Mouse (Mus musculus) naive thymus-derived CD4-positive, alpha-beta T cell, adult 2 months (primary cell): ENCODE measurements around the gene Plxna1.
A peak's percentile ranks its signal among the peaks of the same experiment; 100 is the strongest.

ENCODE experiments used
- DNase-seq: peaks from one replicate; pipeline ENCODE4 v3.0.0-alpha.2; 2011; ENCODE audit warnings: low read depth

The Plxna1 gene

DNA sequence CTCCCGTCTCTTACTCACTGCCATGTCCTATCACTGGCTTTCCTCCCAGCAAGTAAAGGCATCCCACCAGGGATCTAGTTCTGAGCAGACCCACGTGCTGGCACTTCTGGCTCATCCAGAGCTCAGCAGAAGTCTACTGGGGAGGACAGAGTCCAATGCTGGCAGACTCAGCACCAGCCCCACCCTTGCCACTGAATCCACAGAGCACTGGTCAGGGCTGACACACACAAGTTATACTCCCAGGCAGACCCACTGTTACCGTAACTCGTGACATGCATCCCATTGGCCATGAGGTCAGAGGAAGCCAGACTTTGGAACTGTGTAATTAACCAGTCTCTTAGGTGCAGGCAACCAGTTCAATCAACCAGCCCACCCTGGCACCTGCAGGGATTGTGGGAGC lies 33.8 kb downstream of the Plxna1 start:
- DNase-seq: no peak

DNA sequence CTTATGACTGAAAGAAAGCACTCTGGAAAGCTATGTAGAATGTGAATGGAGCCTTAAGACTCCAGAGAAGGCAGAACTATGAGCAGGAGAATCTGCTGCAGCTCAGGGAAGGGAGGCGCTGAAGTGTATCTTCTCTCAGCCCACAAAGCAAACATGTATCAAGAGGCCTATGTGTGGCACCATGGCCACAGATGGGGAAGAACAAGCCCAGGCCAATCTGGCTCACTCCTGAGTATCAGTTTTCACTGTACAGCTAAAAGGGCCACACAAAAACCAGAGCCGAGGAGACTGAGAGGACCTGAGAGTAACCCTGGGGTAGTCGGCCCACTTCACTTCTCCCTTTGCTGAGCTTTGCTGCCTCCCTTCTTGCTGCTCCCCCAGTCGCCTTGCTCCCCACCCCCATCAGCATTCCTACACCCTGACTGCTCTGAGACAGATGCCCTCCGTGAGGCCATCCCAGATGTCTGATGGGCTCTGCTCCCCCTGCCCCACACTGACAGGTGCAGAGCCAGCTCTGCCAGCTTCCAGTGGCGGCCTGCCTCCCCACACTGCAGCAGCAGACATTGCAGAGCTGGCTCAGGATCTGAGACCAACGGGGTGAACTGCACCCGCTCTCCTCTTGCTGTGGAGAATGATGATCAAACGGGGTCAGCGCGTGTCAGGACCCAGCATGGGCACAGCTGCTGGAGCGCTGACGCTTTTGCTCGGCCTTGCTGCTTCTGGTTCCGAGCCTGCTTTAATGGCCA lies 34.5 kb downstream of the Plxna1 start:
- no peak for DNase-seq

DNA sequence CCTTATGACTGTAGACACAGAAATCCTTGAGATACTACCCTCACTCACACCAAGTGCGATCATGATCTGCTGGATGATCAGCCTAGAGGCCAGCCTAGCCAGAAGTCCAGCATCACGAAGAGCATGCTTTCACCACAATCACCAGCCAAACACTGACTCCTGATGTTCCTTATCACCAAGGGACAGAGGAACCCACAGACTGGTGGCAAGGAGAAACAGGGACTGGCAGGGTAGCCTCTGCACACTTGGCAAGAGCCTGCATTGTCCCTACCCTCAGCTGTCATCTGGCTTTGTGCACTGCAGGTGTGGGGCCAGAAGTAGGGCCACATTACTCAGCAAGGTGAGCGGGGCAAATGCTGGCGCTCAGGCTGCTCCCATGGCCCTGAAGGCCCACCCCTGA lies 37.6 kb downstream of the Plxna1 start:
- no peak for DNase-seq

DNA sequence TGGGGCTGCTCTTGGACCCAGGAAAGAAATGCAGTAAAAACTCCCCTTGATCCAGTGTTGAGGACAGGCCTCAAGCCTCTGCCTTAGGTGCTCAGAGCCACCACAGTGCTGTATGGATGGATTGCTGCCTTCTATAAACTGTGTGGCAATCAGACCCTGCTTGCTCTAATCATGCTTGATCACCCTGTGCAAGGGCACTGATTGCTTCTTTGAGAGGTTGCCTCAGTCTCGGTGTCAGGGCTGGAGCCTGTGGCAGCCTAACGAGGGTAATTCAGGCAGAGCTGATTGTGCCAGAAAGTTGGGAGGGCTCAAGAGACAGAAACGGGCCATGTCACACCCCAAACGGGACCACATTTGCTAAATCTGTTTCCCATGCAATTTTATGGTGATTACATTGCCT lies 47.2 kb downstream of the Plxna1 start:
- DNase-seq: no peak

DNA sequence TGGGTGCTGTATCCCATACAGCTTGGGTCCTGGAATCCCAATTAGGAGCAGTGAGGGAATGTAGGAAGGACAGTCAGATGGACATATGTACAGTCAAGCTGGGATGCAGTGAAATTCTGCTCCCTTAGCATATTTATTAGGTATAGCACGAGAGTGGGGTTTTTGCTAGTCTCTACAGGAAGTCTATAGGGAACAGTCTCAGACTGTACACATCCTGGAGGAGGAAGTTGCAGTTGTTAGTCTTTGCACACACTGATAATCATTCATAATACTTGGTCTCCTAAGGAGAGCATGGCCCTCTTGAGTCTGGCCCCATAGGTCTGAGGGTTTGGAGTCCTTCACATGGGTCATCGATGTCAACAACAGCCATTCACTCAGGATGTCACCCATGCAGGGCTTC lies 50.9 kb downstream of the Plxna1 start:
- peak; percentile 30 for DNase-seq

DNA sequence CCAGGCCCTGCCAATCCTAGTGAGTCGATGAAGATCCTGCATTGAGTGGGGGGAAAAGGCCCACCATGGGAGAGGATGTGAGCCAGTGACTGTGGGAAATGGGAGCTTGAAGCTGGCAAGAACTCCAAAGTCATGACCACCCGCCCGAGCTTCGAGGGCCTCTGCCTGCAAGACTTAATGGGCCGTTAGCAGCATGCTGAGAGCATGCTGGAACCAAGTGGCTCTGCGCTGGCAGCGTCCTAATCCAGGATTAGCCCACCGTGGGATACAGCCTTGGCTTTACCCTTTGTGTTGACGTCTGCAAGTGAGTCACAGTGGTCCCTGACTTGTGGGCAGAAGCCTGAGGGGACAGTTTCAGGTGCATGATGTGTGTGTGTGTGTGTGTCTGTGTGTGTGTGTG lies 52.2 kb downstream of the Plxna1 start:
- no peak for DNase-seq

DNA sequence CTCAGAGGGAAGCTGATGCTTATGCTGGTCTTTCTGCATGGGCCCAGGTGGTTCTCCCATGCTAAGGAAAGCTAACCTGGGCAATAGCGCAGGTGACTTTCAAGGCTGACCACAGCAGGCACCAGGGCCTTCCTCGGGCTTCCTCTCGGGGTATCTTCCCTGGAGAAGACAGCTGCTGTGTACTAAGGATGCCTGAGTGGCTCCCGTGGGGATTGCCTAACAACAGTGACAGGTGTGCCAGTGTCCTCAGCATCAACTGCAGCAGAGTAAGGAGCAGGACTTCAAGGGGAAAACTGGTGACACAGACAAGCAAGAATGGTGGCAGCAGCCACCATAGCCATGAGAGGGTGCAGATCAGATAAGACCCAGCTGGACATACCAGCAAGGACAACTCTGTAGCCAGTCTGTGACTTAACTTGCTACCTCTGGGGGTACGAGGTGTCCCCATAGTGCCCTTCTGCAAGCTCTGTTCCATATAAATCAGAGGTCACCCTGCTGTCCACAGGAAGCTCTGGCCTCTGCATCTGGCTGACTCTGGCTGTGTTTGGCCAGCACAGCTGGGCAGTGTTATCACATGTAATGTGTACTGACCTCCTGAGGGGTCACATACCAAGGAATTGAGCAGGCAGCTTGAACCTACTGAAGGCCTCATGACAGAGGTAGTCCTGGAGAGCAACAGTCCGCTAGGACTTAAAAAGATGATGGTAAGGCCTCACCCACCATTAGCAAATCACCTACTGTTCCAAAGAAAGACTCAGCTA lies 54.0 kb downstream of the Plxna1 start:
- DNase-seq: no peak

DNA sequence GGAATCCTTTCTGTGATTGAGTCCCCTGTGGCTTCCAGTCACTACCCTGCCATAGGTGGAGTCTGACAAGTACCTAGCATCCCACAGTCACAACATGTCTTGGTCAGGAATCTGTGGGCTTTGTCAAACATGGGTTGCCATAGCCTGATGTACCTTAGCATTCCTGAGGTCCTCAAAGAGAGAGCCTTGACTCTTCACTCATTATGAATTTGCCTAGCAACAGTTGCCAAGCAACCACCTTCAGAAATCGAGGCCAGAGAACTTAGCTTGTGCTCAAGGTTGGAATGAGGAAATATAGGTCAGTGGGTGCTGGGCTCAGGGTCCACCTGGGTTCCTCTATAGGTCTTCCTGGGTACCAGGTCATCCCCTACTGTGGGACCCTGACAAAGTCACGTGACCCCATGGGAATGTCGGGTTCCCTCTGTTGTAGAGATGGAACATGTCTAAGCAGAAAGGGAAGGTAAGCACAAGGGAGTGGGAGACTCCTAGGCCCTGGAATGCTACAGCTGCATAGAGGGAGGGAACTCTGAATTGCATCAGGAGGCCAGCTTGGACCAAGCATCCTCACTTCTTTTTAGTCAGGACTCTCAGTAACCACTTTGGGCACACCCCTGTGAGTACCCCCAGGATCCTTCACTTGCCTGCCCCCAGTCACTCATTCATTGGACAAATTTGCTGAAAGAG lies 57.9 kb downstream of the Plxna1 start:
- no peak for DNase-seq

DNA sequence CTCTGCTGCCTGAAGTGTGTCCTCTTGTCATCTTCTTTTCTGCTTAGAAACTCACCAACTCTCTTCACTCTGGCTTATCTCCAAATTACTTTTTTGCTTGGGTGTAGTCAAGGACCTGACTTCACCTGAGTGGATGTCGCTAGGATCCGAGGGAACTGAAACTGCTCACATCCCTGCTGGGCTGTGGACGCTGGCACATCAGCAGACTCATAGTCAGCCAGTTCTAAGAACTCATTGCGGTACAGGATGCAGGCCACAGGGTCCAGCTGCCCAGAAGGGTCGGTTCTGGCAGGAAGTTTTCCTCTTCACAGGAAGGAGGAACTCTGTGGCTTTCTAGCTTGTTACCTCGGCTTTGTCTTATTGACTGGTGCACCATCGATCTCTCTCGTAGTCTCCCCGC lies 62.6 kb downstream of the Plxna1 start:
- no peak for DNase-seq

DNA sequence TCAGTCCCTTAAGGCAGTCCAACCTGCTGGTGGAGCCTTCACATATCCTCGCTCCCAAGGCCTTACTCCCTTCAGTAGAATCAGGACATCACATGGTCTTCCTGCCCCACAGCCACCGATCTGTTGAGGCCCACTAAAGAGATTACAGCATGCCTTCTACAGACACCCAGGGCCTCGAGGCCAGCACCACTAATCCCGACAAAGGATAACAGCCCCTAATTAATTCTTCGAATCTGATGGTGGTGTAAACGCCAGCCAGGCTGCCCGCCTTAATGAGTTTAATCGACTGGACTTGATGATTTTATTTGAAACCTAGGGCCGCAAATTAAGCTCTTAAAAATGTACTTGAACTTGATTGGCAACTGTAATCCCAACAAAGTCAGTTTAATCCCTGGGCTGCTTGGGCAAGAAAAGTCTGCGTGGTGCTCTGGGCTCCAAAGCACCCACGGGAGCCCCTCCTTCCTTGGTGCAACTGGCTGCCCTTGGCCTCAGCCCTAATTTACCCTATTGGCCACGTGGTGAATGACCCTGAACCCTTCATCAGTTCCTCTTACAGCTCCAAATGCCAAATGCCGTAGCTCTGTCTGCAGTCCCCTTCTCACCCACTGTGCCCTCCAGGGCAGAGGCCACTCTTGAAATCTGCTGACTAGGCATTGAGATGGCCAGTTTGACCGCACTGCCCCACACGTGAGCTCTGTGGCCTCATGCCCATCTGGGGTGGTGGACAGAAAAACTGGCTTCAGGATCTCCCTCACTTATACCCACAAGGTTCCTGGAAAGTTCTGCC lies 65.3 kb downstream of the Plxna1 start:
- DNase-seq: no peak

DNA sequence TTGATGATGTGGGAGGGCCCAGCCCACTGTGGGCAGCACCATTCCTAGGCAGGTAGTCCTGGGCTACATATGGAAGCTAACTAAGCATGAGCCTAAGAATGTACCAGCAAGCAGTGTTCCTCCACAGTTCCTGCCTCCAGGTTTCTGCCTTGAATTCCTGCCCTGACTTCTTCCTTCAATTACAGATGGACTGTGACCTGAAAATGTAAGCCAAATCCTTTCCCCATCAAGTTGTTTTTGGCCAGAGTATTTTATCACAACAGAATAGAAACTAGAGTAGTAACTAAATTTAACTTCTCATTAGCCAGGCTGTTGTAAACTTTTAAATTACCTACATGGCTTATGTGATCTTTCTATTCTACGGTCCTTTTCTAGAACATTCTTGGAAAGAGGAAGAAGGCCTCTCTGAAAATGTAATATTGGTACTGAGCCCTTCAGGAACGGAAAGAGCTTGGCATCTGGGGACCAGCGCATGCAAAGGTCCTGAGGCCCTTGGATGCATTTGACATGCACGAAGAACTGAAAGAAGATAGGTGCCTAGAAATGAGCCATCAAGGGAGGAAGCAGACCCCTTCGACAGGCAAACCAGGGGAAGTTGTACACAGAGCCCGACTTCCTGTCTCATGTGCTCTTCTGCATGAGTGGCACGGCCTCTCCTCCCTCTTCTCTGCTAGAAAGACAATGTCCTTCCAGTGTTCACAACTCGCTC lies 66.3 kb downstream of the Plxna1 start:
- DNase-seq: peak; percentile 33

DNA sequence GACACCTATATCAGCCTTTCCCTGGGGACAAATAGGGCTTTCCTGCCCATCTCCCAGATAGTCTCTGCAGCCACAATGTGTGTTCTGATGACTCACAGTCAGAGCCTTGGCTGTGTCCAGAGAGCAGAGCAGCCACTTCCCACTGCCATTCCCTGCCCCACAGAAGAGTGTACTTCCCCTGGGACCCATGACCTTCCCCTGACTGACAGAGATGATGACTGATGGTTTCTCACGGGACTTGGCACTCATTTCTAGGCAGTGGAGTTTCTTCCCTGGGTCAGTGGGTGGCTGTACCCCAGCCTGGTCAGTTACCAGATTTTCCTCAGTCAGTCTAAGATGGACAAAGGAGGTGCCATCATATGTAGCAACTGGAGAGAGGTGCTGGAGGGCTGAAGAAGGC lies 67.8 kb downstream of the Plxna1 start:
- no peak for DNase-seq

DNA sequence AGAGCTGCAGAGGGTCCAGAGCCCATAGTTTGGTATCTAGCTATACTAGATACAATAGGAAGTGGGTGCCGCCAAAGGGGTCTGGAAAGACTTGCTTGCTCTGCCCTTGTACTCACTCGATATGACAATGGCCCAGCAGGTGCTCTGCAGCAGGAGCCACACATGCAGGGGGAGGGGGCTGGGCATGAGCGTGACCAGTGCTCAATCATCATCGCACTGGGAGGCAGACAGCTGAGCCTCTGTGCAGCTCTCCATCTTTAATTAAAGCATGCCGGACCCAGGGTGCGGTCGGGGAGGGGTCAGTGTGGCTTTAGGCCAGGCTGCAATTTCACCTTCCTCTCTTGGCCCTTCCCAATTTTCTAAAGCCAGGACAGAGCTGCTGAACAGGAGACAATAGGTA lies 70.9 kb downstream of the Plxna1 start:
- no peak for DNase-seq

DNA sequence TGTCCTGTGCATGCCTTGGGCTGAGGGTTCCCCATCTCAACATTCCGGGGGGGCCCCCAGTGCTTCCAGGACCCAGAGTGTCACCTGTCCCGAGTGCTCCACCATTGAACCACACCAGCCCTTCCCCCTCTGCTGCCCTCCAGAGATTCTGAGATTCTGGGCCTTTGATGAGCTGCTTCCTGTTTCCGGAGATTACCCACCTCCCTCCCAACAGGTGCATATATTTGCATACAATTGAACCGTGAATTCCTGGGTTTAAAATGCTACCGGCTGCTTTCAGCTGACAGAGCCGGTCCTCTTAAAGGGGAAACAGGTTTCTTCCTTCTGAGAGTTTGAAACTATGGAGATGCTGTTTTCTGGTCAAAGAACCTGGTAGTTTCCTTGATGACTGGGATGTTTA lies 74.3 kb downstream of the Plxna1 start:
- peak; percentile 74 for DNase-seq

DNA sequence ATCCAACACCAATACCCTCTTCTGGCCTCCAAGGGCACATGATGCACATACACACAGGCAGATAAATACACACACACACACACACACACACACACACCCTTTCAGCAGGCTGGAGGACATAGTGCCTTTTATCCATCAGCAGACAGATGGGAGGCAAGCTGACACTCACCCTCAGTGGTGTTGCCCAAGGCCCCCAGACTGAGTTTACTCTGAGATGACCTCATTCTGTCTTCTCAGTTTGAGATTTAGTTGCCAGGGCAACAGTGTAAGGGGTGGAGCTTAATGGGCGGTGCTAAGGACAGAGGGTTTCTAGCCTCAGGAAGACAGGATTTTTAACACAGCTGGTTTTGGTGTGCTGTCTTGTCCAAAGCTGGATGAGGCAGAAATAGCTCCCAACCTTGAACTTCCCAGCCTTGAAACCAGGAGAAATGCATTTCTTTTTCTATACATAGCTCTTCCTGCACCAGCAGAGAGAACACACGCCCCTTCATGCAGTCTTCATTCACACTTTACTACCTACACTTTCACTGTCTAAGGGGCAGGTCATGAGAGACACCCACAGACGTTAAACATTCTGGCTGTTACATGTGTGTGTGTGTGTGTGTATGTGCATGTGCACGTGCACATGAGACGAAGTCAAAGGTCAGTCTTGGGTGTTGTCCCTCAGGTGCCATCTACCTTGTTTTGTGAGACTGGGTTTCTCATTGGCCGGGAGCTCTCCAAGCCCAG lies 75.6 kb downstream of the Plxna1 start:
- peak; percentile 84 for DNase-seq

DNA sequence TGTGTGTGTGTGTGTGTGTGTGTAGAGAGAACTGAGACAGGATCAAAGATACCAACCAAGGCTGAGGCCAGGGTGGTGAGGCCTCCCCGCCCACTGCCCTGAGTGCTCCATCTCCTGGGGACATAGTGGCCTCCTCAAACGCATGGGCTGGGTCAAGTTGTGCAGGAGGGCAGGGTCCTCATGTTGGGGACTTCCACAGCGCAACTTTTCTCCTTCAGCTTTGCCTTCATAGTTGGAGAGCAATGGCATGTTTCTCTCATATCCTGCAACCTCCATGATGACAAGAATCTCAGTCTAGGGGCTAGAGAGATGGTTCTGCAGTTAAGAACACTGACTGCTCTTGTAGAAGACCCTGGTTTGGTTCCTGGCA lies 76.1 kb downstream of the Plxna1 start:
- no peak for DNase-seq

DNA sequence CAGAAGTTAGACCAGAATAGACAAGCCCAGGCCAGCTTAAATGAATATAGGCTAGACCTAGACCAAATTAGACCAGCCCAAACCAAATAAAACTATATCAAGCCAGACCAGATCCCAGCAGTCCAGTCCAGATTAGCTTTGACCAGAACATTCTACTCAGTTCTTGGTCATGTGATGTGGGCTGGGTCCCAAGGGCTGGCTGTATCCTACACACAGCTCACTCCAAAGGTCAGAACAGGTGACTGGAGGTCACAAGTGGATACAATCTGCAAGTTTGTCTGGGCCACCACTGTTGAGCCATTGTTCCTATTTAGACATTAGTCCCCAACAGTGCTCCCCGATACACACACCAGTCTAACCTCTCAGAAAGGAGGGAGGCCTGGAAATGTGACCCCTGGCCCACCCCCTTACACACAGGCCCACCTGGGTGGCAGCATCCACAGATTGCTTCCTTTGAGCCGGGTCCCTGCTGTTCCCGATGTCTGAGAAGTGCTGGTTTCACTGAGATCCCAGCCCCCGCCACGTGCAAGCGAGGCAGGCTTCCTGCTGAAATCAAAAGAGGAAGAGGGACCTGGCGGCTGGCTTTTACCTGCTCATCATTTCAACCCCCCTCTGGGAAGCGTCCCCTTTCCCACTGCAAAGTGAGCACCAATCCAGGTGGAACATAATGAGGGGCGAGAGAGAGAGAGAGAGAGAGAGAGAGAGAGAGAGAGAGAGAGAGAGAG lies 76.7 kb downstream of the Plxna1 start:
- DNase-seq: peak; percentile 43

DNA sequence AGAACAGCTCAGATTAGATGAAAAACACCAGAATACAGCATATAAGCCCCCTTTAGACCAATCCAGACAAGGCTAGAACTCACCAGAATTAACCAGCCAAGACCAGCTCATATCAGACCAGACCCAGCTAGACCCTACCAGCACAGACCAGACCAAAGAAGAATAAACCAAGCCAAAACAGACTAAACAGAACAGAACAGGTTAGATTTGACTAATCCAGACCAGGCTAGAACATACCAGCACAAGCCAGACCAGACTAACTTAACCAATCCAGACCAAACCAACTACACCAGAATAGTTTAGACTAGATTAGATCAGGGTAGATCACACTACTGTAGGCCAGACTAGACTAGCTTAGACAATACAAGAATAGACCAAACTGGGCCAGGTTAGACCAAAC lies 77.3 kb downstream of the Plxna1 start:
- DNase-seq: no peak

DNA sequence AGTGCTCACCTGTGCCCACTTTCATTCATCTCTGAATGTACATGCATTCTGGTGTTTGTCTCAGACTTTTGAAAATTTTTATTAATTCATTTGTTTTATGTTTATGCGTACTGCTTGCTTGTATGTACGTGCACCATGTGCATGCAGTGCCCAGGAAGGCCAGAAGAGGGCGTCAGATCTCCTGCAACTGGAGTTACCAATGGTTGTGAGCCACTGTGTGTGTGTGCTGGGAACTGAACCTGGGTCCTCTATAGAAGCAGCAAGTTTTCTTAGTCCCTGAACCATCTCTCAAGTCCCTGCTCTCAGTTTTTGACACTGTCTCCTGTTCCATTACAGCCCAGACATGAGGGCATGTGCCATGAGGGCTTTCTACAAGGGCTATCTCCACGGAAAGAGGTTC lies 79.3 kb downstream of the Plxna1 start:
- DNase-seq: no peak

DNA sequence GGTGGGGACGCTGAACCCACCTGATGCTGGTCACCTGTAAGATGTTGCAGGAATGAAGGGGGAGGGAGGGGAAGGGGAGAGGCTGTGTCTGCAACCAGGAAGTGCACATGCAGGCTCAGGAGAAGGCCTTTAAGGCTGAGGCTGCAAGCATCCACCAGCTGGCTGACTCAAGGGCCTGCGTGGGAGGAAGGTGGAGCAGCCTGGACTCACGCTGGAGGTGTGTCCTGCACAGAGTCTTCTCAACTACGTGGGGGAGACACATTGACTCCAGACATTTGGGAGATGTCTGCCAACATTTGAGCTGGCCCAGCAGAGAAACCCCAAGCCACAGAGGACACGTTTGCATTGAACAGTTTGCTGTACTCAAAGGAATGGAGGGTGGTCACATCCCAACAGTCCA lies 79.8 kb downstream of the Plxna1 start:
- DNase-seq: no peak
